Mouse (Mus musculus): Measurements from ENCODE around the gene C530008M17Rik.

DNA sequence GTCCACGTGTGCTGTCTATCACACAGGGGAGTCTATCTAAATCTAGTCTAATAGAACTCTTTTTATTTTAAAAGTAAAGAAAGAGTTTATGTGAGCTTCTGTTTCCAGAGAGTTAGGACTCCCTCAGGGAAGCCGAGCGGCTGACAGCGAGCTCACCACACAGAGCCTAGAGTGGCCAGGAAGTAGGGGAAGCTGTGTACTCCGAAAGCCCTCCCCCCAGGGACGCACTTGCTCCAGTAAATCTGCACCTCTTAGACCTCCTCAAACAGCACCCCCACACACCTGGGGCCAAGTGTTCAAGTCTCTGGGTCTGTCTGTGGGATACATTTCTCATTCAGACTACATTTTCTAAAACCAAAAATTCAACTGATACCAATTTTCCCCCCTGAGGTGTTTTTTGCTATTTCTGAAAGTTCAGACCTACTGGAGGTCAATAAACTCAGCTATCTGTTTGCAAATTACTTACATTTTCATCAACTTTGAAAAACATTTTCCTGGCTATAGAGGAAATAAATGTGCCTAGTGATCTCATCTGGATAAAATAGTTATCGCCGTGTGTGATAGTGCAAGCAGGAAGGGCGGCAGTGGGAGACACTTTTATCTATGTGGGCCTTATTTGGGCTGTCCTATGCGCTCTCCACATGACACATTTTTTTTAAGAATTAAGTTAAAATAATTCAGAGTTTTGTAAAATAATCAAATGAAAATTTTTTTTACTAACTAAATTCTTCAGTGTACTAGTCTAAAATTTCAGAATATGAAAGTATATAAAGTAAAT, 11.0 kb upstream of the C530008M17Rik start:
- TF ChIP-seq CTCF (conservative IDR thresholded peaks at IDR 0.05; ENCODE audit: low read length), result no peak
- no peak for TF ChIP-seq NANOG (IDR thresholded peaks at IDR 0.05; ENCODE audit: borderline replicate concordance, low read length)
- TF ChIP-seq POU5F1 (IDR thresholded peaks at IDR 0.05; ENCODE audit: borderline replicate concordance, low read length), result no peak

Data from E14TG2a.4 (cell line).